Mouse (Mus musculus) lung, embryonic 14.5 days (tissue): ENCODE measurements around the gene Ppp6r2. TPM values are rescaled to one million over a fixed set of nuclear protein-coding genes. Genes with fewer than 3 reads are reported as not detected.
A peak's percentile ranks its signal among the peaks of the same experiment; 100 is the strongest.

Source experiments
- ATAC-seq: fragments of 200-750 bp; cut with Nextera tagmentation; 2 replicates; pipeline ENCODE4 v1.8.0; 2017; ENCODE audit warnings: mild to moderate bottlenecking, moderate TSS enrichment, moderate library complexity; ENCODE audit not compliant: insufficient read depth
- DNase-seq: peaks from one replicate; pipeline ENCODE4 v3.0.0-alpha.2; 2015
- H3K27ac ChIP-seq: fragments of 300-500 bp; sonication (generic); 2 replicates; pipeline ENCODE4 v1.5.1; 2014; ENCODE audit warnings: low read depth, mild to moderate bottlenecking, moderate library complexity
- H3K27me3 ChIP-seq: fragments of 300-500 bp; sonication (generic); 2 replicates; pipeline ENCODE4 v1.6.1; 2014; ENCODE audit warnings: low read length, control low read depth; ENCODE audit not compliant: insufficient read depth
- H3K36me3 ChIP-seq: fragments of 300-500 bp; sonication (generic); 2 replicates; pipeline ENCODE4 v1.6.1; 2014; ENCODE audit warnings: control low read depth; ENCODE audit not compliant: insufficient read depth
- H3K4me1 ChIP-seq: fragments of 300-500 bp; sonication (generic); 2 replicates; pipeline ENCODE4 v1.6.1; 2014; ENCODE audit warnings: antibody characterized with exemption, control low read depth; ENCODE audit not compliant: insufficient read depth
- H3K4me2 ChIP-seq: fragments of 300-500 bp; sonication (generic); 2 replicates; pipeline ENCODE4 v1.6.1; 2014; ENCODE audit warnings: mild to moderate bottlenecking
- H3K4me3 ChIP-seq: fragments of 300-500 bp; sonication (generic); 2 replicates; pipeline ENCODE4 v1.5.1; 2014; ENCODE audit warnings: low read depth, low read length
- H3K9ac ChIP-seq: fragments of 300-500 bp; sonication (generic); 2 replicates; pipeline ENCODE4 v1.6.1; 2014
- H3K9me3 ChIP-seq: fragments of 300-500 bp; sonication (generic); 2 replicates; pipeline ENCODE4 v1.6.1; 2016; ENCODE audit warnings: low read depth, low read length, control low read depth
- CTCF ChIP-seq: IDR thresholded peaks from 2 replicates; pipeline ENCODE4 v1.5.1; 2016; ENCODE audit warnings: antibody characterized with exemption, low read depth
- WGBS: fragments of 180-500 bp; shearing (Covaris S2); extraction: QIAGEN DNeasy Blood & Tissue Kit; methylation state at CpG from one replicate; pipeline ENCODE4 v1.1.7; 2014; 5-methylcytosine and 5-hydroxymethylcytosine counted together
- polyA plus RNA-seq: library from polyadenylated mRNA; unstranded; fragments of >200 nt; fragmentation: Nextera tagmentation; extraction: Ambion mirVana; gene quantifications from 2 replicates; pipeline ENCODE4 v1.2.1, GENCODE M21; 2014

Ppp6r2 gene
- polyA plus RNA-seq, 1 experiment from 2014 or later, result 27.8 TPM

GRCm38 (mm10) chr15:89181561-89182270 is 29.6 kb upstream of the Ppp6r2 start:
- peak overlapping the region; percentile 79; the same call in 1 of the 2 replicates for H3K4me3 ChIP-seq
- DNase-seq (peak; percentile 26), ATAC-seq (no peak)
- WGBS, result 56% methylated on average over 10 of the region's 10 CpGs
- H3K4me1 ChIP-seq, result peaks cover 21% of the 10 kb centered on the region
- peak overlapping the region; percentile 21 for H3K27ac ChIP-seq
- H3K36me3 ChIP-seq, result 0 out of 2 replicates have a peak, but pooled peaks cover 3% of the 10 kb centered on the region
- peak overlapping the region; percentile 2; the same call in 1 of the 2 replicates for H3K9ac ChIP-seq
- peak; percentile 47 for TF ChIP-seq CTCF
- H3K4me2 ChIP-seq, result peak overlapping the region; percentile 63
- no peaks in the 10 kb centered on the region for H3K9me3 ChIP-seq
- no peaks in the 10 kb centered on the region for H3K27me3 ChIP-seq

DNA sequence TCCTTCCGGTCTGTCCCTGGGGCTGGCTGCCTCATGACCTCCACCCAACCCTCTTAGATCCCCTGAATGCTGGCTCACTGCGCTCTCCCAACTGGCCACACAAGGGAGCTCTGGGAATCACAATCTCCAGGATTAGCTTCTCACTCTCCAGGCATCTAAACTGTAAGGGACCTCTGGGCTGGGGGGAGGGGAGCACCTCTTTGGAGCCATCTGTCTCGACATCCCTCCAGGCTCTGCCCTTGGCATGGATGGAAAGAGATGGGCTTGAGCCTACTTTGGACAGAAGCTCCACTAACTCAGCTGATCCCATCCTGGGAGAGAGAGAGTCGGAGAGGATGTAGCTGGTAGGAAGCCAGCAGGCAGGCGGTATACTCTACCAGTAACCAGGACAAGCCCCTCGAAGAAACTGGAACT is 29.0 kb upstream of the Ppp6r2 start:
- WGBS, result 31% methylated on average over 6 of the region's 6 CpGs
- H3K27ac ChIP-seq, result peak overlapping the region; percentile 21; the same call in 1 of the 2 replicates
- 0 out of 2 replicates have a peak, but pooled peaks cover 7% of the 10 kb centered on the region for H3K36me3 ChIP-seq
- peak overlapping the region; percentile 14; the same call in 1 of the 2 replicates for H3K9ac ChIP-seq
- DNase-seq (peak; percentile 70), ATAC-seq (no peak)
- TF ChIP-seq CTCF, result peak; percentile 11; the same call in 1 of the 2 replicates
- H3K4me2 ChIP-seq, result peak overlapping the region; percentile 21; the same call in 1 of the 2 replicates
- H3K27me3 ChIP-seq, result no peaks in the 10 kb centered on the region
- H3K4me3 ChIP-seq, result no peak overlapping the region
- no peaks in the 10 kb centered on the region for H3K9me3 ChIP-seq
- H3K4me1 ChIP-seq, result peaks cover 15% of the 10 kb centered on the region

GRCm38 (mm10) chr15:89182842-89183241 is 28.5 kb upstream of the Ppp6r2 start:
- H3K27ac ChIP-seq, result peak overlapping the region; percentile 21; the same call in 1 of the 2 replicates
- 0 out of 2 replicates have a peak, but pooled peaks cover 7% of the 10 kb centered on the region for H3K36me3 ChIP-seq
- no peaks in the 10 kb centered on the region for H3K9me3 ChIP-seq
- no peak overlapping the region for H3K9ac ChIP-seq
- no peak for DNase-seq
- no peaks in the 10 kb centered on the region for H3K27me3 ChIP-seq
- no peak for ATAC-seq
- no peak overlapping the region for H3K4me3 ChIP-seq
- no peak overlapping the region for H3K4me2 ChIP-seq
- H3K4me1 ChIP-seq, result peaks cover 10% of the 10 kb centered on the region
- no peak for TF ChIP-seq CTCF
- 71% methylated on average over 5 of the region's 5 CpGs for WGBS

GRCm38 (mm10) chr15:89184141-89184936 is 27.0 kb upstream of the Ppp6r2 start:
- Histone ChIP-seq H3K4me1 (no peaks in the 10 kb centered on the region), H3K9me3 (no peaks in the 10 kb centered on the region), H3K4me3 (no peak overlapping the region), H3K27ac (no peak overlapping the region), H3K4me2 (no peak overlapping the region), H3K36me3 (0 out of 2 replicates have a peak, but pooled peaks cover 7% of the 10 kb centered on the region), H3K9ac (no peak overlapping the region), H3K27me3 (no peaks in the 10 kb centered on the region)
- no peak for TF ChIP-seq CTCF
- DNase-seq (no peak), ATAC-seq (no peak)
- 54% methylated on average over 5 of the region's 5 CpGs for WGBS

- Histone ChIP-seq H3K4me3 (no peak overlapping the region), H3K9ac (no peak overlapping the region), H3K4me2 (no peak overlapping the region), H3K27ac (no peak overlapping the region), H3K27me3 (no peaks in the 10 kb centered on the region), H3K36me3 (0 out of 2 replicates have a peak, but pooled peaks cover 7% of the 10 kb centered on the region), H3K4me1 (no peaks in the 10 kb centered on the region), H3K9me3 (no peaks in the 10 kb centered on the region)
- TF ChIP-seq CTCF, result no peak
- DNase-seq (no peak), ATAC-seq (no peak)
- 83% methylated on average over 5 of the region's 5 CpGs for WGBS
These were observed 26.5 kb upstream of the Ppp6r2 start for GRCm38 (mm10) chr15:89184937-89185227.

DNA sequence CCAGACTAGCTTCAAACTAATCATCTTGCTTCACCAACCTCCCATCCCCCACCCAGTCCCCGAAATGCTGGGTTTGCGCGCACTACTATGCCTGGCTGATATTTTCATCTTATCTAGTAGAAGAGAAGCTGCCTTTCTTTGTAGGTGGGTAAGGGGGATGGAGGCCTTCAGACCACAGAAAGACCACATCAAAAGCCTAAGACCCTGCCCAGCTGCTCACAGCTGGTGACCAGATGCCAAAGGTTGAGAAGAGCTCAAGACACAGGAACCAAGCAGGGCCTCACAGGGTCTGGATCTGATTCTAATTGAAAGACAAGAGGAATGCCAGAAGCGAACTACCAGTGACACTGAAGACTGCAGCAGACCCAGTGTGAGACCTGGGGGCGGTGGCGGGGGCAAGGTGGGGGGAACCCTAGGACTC is 16.1 kb upstream of the Ppp6r2 start:
- no peak for TF ChIP-seq CTCF
- WGBS, result 27% methylated on average over 6 of the region's 6 CpGs

More for the DNA sequence above, 16.1 kb upstream of the Ppp6r2 start:
- no peaks in the 10 kb centered on the region for H3K27me3 ChIP-seq
- ATAC-seq (peak; percentile 1), DNase-seq (peak; percentile 51)
- no peaks in the 10 kb centered on the region for H3K36me3 ChIP-seq
- peak overlapping the region; percentile 98 for H3K27ac ChIP-seq
- H3K9ac ChIP-seq, result peak overlapping the region; percentile 96
- H3K9me3 ChIP-seq, result no peaks in the 10 kb centered on the region
- H3K4me3 ChIP-seq, result peak overlapping the region; percentile 93
- peaks cover 13% of the 10 kb centered on the region for H3K4me1 ChIP-seq
- H3K4me2 ChIP-seq, result peak overlapping the region; percentile 85
